Mouse (Mus musculus) stomach, embryonic 15.5 days (tissue): ENCODE measurements around the gene Glrx5. TPM values are rescaled to one million over a fixed set of nuclear protein-coding genes. Genes with fewer than 3 reads are reported as not detected.

Source experiments
- ATAC-seq: fragments of 200-750 bp; cut with Nextera tagmentation; 2 replicates; pipeline ENCODE4 v1.8.0; 2017; ENCODE audit warnings: low read depth, moderate number of reproducible peaks, moderate TSS enrichment; ENCODE audit not compliant: insufficient read depth, low FRiP score
- H3K27ac ChIP-seq: fragments of 300-500 bp; sonication (generic); 2 replicates; pipeline ENCODE4 v1.5.1; 2015; ENCODE audit warnings: mild to moderate bottlenecking, inconsistent platforms
- H3K27me3 ChIP-seq: fragments of 300-500 bp; sonication (generic); replicated peaks from 2 replicates; pipeline ENCODE4 v1.6.1; 2015; ENCODE audit warnings: inconsistent platforms
- H3K36me3 ChIP-seq: fragments of 300-500 bp; sonication (generic); 2 replicates; pipeline ENCODE4 v1.6.1; 2015; ENCODE audit warnings: inconsistent platforms
- H3K4me1 ChIP-seq: fragments of 300-500 bp; sonication (generic); 2 replicates; pipeline ENCODE4 v1.6.1; 2015; ENCODE audit warnings: inconsistent platforms
- H3K4me2 ChIP-seq: fragments of 300-500 bp; sonication (generic); 2 replicates; pipeline ENCODE4 v1.6.1; 2015; ENCODE audit warnings: mild to moderate bottlenecking, inconsistent platforms
- H3K4me3 ChIP-seq: fragments of 300-500 bp; sonication (generic); replicated peaks from 2 replicates; pipeline ENCODE4 v1.5.1; 2015; ENCODE audit warnings: inconsistent platforms
- H3K9ac ChIP-seq: fragments of 300-500 bp; sonication (generic); 2 replicates; pipeline ENCODE4 v1.6.1; 2015; ENCODE audit warnings: inconsistent platforms
- H3K9me3 ChIP-seq: fragments of 300-500 bp; sonication (generic); 2 replicates; pipeline ENCODE4 v1.6.1; 2016; ENCODE audit warnings: inconsistent platforms
- WGBS: fragments of 180-500 bp; shearing (Covaris S2); methylation state at CpG from one replicate; pipeline ENCODE4 v1.1.7; 2015; 5-methylcytosine and 5-hydroxymethylcytosine counted together
- polyA plus RNA-seq: library from polyadenylated mRNA; unstranded; fragments of >200 nt; fragmentation: Nextera tagmentation; extraction: Ambion mirVana; gene quantifications from 2 replicates; pipeline ENCODE4 v1.2.1, GENCODE M21; 2015

Glrx5 gene
- 159 and 193 TPM in 2 replicates for polyA plus RNA-seq

GRCm38 (mm10) chr12:105032147-105032831 is at the start of gene Glrx5:
TSS of gene Glrx5 (plus strand) at chr12:105032688.
- H3K4me1 ChIP-seq, result peaks cover 21% of the 10 kb centered on the region
- ATAC-seq, result peak; percentile 98
- H3K36me3 ChIP-seq, result 0 out of 2 replicates have a peak, but pooled peaks cover 7% of the 10 kb centered on the region
- under 1% methylated on average over 72 of the region's 72 CpGs for whole genome bisulfite sequencing
- H3K4me3 ChIP-seq, result peak within 1 kb of the TSS; percentile 90
- H3K9me3 ChIP-seq, result no peaks in the 10 kb centered on the region
- H3K4me2 ChIP-seq, result peak within 1 kb of the TSS; percentile 89
- peak within 1 kb of the TSS; percentile 82 for H3K27ac ChIP-seq
- peak within 1 kb of the TSS; percentile 85 for H3K9ac ChIP-seq
- H3K27me3 ChIP-seq, result no peaks in the 10 kb centered on the region

- H3K27ac ChIP-seq, result no peak overlapping the region
- 60% methylated on average over 7 of the region's 7 CpGs for WGBS
- no peak for ATAC-seq
Observed at GRCm38 (mm10) chr12:104983476-104983875, 49.0 kb upstream of the Glrx5 start.

GRCm38 (mm10) chr12:104985088-104985487 is 47.4 kb upstream of the Glrx5 start:
- Histone ChIP-seq H3K9me3 (no peaks in the 10 kb centered on the region), H3K4me3 (no peak overlapping the region), H3K27me3 (no peaks in the 10 kb centered on the region), H3K36me3 (no peaks in the 10 kb centered on the region), H3K9ac (no peak overlapping the region), H3K27ac (no peak overlapping the region), H3K4me2 (no peak overlapping the region), H3K4me1 (peaks cover 5% of the 10 kb centered on the region; the same call in 1 of the 2 replicates)
- 80% methylated on average over 5 of the region's 5 CpGs for WGBS
- ATAC-seq, result no peak

More at GRCm38 (mm10) chr12:104983476-104983875, 49.0 kb upstream of the Glrx5 start:
- H3K4me2 ChIP-seq, result no peak overlapping the region
- no peaks in the 10 kb centered on the region for H3K27me3 ChIP-seq
- H3K9ac ChIP-seq, result no peak overlapping the region
- H3K36me3 ChIP-seq, result no peaks in the 10 kb centered on the region
- no peaks in the 10 kb centered on the region for H3K9me3 ChIP-seq
- peaks cover 5% of the 10 kb centered on the region; the same call in 1 of the 2 replicates for H3K4me1 ChIP-seq
- H3K4me3 ChIP-seq, result no peak overlapping the region

GRCm38 (mm10) chr12:104986001-104986400 is 46.5 kb upstream of the Glrx5 start:
- H3K27ac ChIP-seq, result no peak overlapping the region
- H3K9me3 ChIP-seq, result no peaks in the 10 kb centered on the region
- H3K27me3 ChIP-seq, result no peaks in the 10 kb centered on the region
- H3K4me2 ChIP-seq, result no peak overlapping the region
- 74% methylated on average over 2 of the region's 2 CpGs for WGBS
- ATAC-seq, result no peak
- H3K4me3 ChIP-seq, result no peak overlapping the region
- H3K36me3 ChIP-seq, result no peaks in the 10 kb centered on the region
- H3K4me1 ChIP-seq, result peaks cover 5% of the 10 kb centered on the region; the same call in 1 of the 2 replicates
- no peak overlapping the region for H3K9ac ChIP-seq

GRCm38 (mm10) chr12:104986781-104987180 is 45.7 kb upstream of the Glrx5 start:
- Histone ChIP-seq H3K9ac (no peak overlapping the region), H3K27me3 (no peaks in the 10 kb centered on the region), H3K4me1 (peaks cover 5% of the 10 kb centered on the region; the same call in 1 of the 2 replicates), H3K27ac (no peak overlapping the region), H3K9me3 (no peaks in the 10 kb centered on the region), H3K36me3 (no peaks in the 10 kb centered on the region), H3K4me3 (no peak overlapping the region), H3K4me2 (no peak overlapping the region)
- ATAC-seq, result no peak
- WGBS, result 91% methylated on average over 9 of the region's 9 CpGs

GRCm38 (mm10) chr12:104987936-104988335 is 44.6 kb upstream of the Glrx5 start:
- no peak overlapping the region for H3K9ac ChIP-seq
- peaks cover 5% of the 10 kb centered on the region; the same call in 1 of the 2 replicates for H3K4me1 ChIP-seq
- WGBS, result 85% methylated on average over 7 of the region's 7 CpGs
- H3K27me3 ChIP-seq, result no peaks in the 10 kb centered on the region
- H3K4me3 ChIP-seq, result no peak overlapping the region
- no peaks in the 10 kb centered on the region for H3K9me3 ChIP-seq
- H3K27ac ChIP-seq, result no peak overlapping the region
- H3K36me3 ChIP-seq, result no peaks in the 10 kb centered on the region
- no peak overlapping the region for H3K4me2 ChIP-seq
- ATAC-seq, result no peak

GRCm38 (mm10) chr12:104990741-104991454 is 41.6 kb upstream of the Glrx5 start:
- no peaks in the 10 kb centered on the region for H3K9me3 ChIP-seq
- 75% methylated on average over 13 of the region's 13 CpGs for WGBS
- H3K4me1 ChIP-seq, result peaks cover 1% of the 10 kb centered on the region; the same call in 1 of the 2 replicates
- no peak overlapping the region for H3K27ac ChIP-seq
- H3K36me3 ChIP-seq, result no peaks in the 10 kb centered on the region
- no peak overlapping the region for H3K9ac ChIP-seq
- H3K27me3 ChIP-seq, result no peaks in the 10 kb centered on the region
- H3K4me2 ChIP-seq, result no peak overlapping the region
- no peak for ATAC-seq
- H3K4me3 ChIP-seq, result no peak overlapping the region

GRCm38 (mm10) chr12:104992123-104992741 is 40.3 kb upstream of the Glrx5 start:
- Histone ChIP-seq H3K36me3 (no peaks in the 10 kb centered on the region), H3K4me1 (peaks cover 5% of the 10 kb centered on the region; the same call in 1 of the 2 replicates), H3K9ac (no peak overlapping the region), H3K4me2 (no peak overlapping the region), H3K27me3 (no peaks in the 10 kb centered on the region), H3K27ac (no peak overlapping the region), H3K4me3 (no peak overlapping the region), H3K9me3 (no peaks in the 10 kb centered on the region)
- 81% methylated on average over 10 of the region's 10 CpGs for WGBS
- no peak for ATAC-seq

- Histone ChIP-seq H3K4me2 (no peak overlapping the region), H3K4me1 (peaks cover 5% of the 10 kb centered on the region; the same call in 1 of the 2 replicates), H3K9me3 (no peaks in the 10 kb centered on the region), H3K36me3 (no peaks in the 10 kb centered on the region), H3K9ac (no peak overlapping the region), H3K4me3 (no peak overlapping the region), H3K27ac (no peak overlapping the region), H3K27me3 (no peaks in the 10 kb centered on the region)
- no peak for ATAC-seq
- 66% methylated on average over 8 of the region's 8 CpGs for WGBS
Observed at GRCm38 (mm10) chr12:104992838-104993237, 39.6 kb upstream of the Glrx5 start.

- Histone ChIP-seq H3K9ac (no peak overlapping the region), H3K4me1 (peaks cover 5% of the 10 kb centered on the region; the same call in 1 of the 2 replicates), H3K4me2 (no peak overlapping the region), H3K9me3 (no peaks in the 10 kb centered on the region), H3K27ac (no peak overlapping the region), H3K4me3 (no peak overlapping the region), H3K27me3 (no peaks in the 10 kb centered on the region), H3K36me3 (no peaks in the 10 kb centered on the region)
- 75% methylated on average over 12 of the region's 12 CpGs for WGBS
- ATAC-seq, result no peak
Observed at GRCm38 (mm10) chr12:104995259-104995876, 37.1 kb upstream of the Glrx5 start.

- 78% methylated on average over 9 of the region's 9 CpGs for WGBS
- no peak for ATAC-seq
- Histone ChIP-seq H3K27me3 (no peaks in the 10 kb centered on the region), H3K9me3 (no peaks in the 10 kb centered on the region), H3K27ac (no peak overlapping the region), H3K4me2 (no peak overlapping the region), H3K4me1 (peaks cover 5% of the 10 kb centered on the region; the same call in 1 of the 2 replicates), H3K9ac (no peak overlapping the region), H3K4me3 (no peak overlapping the region), H3K36me3 (no peaks in the 10 kb centered on the region)
Observed at GRCm38 (mm10) chr12:104996012-104996728, 36.3 kb upstream of the Glrx5 start.
